Mouse (Mus musculus) ES-E14 (cell line): ENCODE measurements around the gene Iqgap3.

Source experiments
- CHD2 ChIP-seq: IDR thresholded peaks from 2 replicates; pipeline ENCODE4 v1.6.1; 2014; ENCODE audit warnings: mild to moderate bottlenecking, low read depth, low read length, inconsistent platforms
- HCFC1 ChIP-seq: IDR thresholded peaks from 2 replicates; pipeline ENCODE4 v1.6.1; 2012; ENCODE audit warnings: low read length, inconsistent platforms, borderline replicate concordance; ENCODE audit not compliant: insufficient read depth
- MAFK ChIP-seq: IDR thresholded peaks from 2 replicates; pipeline ENCODE4 v1.6.1; 2014; ENCODE audit warnings: mild to moderate bottlenecking, low read depth, low read length, inconsistent platforms; ENCODE audit not compliant: insufficient read depth
- ZNF384 ChIP-seq: IDR thresholded peaks from 2 replicates; pipeline ENCODE4 v1.6.1; 2012; ENCODE audit warnings: low read depth, low read length, inconsistent platforms

DNA sequence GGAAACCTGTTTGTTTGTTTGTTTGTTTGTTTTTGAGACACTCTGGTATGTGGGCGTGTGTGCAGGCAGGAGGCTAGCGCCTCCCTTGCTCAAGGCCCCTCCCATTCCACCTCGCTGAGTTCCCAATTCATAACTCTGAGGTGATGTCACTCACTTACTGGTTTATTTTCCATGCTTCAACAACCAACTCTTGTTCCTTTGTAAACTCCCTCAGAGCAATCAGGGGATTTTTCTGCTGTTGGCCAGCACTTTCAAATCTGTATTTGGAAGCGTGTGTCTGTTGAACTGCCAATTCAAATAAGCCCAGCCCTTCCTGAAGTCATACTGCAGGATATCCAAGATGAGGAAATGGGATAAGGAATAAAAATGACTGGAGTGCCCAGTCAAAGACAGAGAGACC is 892 bp downstream of the Iqgap3 start:
- no peak for TF ChIP-seq ZNF384
- TF ChIP-seq CHD2 = no peak
- no peak for TF ChIP-seq MAFK
- no peak for TF ChIP-seq HCFC1
